Mouse (Mus musculus): ENCODE data around the gene Afmid.

DNA sequence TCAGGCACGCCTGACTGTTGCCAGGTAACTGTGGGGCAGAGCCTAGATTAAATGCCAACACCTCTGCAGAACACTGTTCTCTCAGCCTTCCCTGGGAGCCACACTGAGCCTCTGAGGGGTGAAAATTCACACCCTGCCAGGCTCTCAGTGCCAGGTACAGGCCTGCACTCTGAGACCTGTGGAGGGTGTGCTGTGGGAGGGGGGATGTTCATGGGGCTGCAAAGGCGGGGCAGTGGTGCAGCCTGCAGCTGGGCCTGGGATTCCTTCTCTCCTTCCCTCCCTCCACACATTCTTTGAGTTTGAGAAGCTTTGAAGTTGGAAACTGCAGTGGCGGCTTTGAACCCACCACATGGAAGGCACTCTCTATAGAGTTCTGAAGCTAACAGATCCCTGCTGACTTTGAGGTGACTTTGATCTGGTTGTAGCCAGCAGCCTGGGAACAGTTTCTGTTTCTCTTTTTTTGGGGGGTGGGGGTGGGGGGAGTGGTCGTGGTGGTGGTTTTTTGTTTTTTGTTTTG lies 31.6 kb upstream of the Afmid start:
- TF ChIP-seq EP300 (IDR thresholded peaks at IDR 0.05; ENCODE audit: low read depth): no peak
- no peak for TF ChIP-seq CTCF (IDR thresholded peaks at IDR 0.05; ENCODE audit: low read depth)
